Mouse (Mus musculus): ENCODE data around the gene Tbc1d22a.

DNA sequence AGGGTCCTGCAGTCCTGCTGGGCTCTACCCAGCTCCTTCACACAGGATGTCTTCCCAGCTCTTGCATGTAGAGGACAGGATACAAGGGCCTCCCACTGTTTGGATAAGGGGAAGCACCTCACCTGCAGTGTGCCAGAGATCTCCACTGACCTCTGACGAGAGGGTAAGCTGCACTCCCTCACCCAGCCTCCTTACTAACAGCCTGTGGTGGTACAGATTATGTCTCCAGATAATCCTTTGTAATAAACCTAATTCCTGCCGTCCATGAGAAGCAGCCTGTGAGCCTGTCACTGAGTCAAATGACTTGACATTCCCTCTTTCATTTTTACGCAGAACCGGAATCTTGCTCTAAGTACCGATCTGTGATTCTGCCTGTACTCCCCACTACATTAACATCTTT, 260.7 kb downstream of the Tbc1d22a start:
- TF ChIP-seq EP300 (IDR thresholded peaks at IDR 0.05; ENCODE audit: low read depth in 1 of 2, low read length in 2 of 2) (no peak), GATA1 (IDR thresholded peaks at IDR 0.05; ENCODE audit: low read depth, low read length) (no peak), ELF1 (IDR thresholded peaks at IDR 0.05; ENCODE audit: low read depth, low read length) (no peak), CTCF (IDR thresholded peaks at IDR 0.05 in 2 of 3, conservative IDR thresholded peaks at IDR 0.05 in 1 of 3; ENCODE audit: control insufficient read depth in 1 of 3, insufficient read depth in 1 of 3, low read depth in 2 of 3, low read length in 3 of 3, poor library complexity in 1 of 3, severe bottlenecking in 1 of 3) (no peak), POLR2A (IDR thresholded peaks at IDR 0.05; ENCODE audit: control insufficient read depth in 1 of 2, insufficient read depth in 1 of 2, low read depth in 1 of 2, low read length in 2 of 2, poor library complexity in 1 of 2) (no peak), MYB (IDR thresholded peaks at IDR 0.05; ENCODE audit: low read depth, low read length) (no peak), E2F4 (IDR thresholded peaks at IDR 0.05; ENCODE audit: borderline replicate concordance, low read depth, low read length) (no peak), POLR2AphosphoS2 (IDR thresholded peaks at IDR 0.05; ENCODE audit: low read length) (no peak), SIN3A (IDR thresholded peaks at IDR 0.05; ENCODE audit: low read length) (no peak)

All from MEL (cell line).